Mouse (Mus musculus) lung, postnatal 0 days (tissue): Measurements from ENCODE around the gene Omp.

ENCODE experiments used
- CTCF ChIP-seq: IDR thresholded peaks from 2 replicates; pipeline ENCODE4 v1.5.1; 2016; ENCODE audit warnings: antibody characterized with exemption, mild to moderate bottlenecking
- EP300 ChIP-seq: IDR thresholded peaks from 2 replicates; pipeline ENCODE4 v1.6.1; 2016; ENCODE audit warnings: antibody characterized with exemption, mild to moderate bottlenecking, control low read depth

DNA sequence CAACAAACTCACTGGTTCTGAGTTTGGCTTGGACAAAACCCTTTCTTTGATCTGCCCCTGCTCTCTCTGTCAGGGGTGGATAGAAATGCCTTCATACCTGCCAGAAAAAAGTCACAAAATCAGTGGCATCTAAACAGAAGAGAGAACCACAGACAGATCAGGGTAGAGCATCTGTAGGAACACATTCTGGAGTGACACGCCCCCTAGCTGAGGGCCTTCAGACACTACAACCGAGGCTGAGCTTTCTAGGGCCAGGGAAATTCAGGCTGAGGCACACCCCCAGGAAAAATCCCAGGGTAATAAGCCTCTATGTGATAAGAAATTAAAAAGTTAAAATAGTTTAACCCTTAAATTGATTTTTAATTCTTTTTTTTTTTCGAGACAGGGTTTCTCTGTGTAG, 8.0 kb upstream of the Omp start:
- TF ChIP-seq CTCF (peak; percentile 40), EP300 (no peak)
